Mouse (Mus musculus) hindbrain, embryonic 15.5 days (tissue): ENCODE results near the gene Pus3. TPM values are rescaled to one million over a fixed set of nuclear protein-coding genes. Genes with fewer than 3 reads are reported as not detected.

Experiments
- ATAC-seq: fragments of 200-750 bp; cut with Nextera tagmentation; 2 replicates; pipeline ENCODE4 v1.8.0; 2017; ENCODE audit warnings: low read depth, moderate number of reproducible peaks, moderate TSS enrichment; ENCODE audit not compliant: low FRiP score
- H3K27ac ChIP-seq: fragments of 300-500 bp; sonication (generic); replicated peaks from 2 replicates; pipeline ENCODE4 v1.5.1; 2015; ENCODE audit warnings: mild to moderate bottlenecking, inconsistent platforms
- H3K27me3 ChIP-seq: fragments of 300-500 bp; sonication (generic); 2 replicates; pipeline ENCODE4 v1.6.1; 2015; ENCODE audit warnings: control low read depth, inconsistent platforms
- H3K36me3 ChIP-seq: fragments of 300-500 bp; sonication (generic); 2 replicates; pipeline ENCODE4 v1.6.1; 2015; ENCODE audit warnings: control low read depth, inconsistent platforms
- H3K4me1 ChIP-seq: fragments of 300-500 bp; sonication (generic); replicated peaks from 2 replicates; pipeline ENCODE4 v1.6.1; 2015; ENCODE audit warnings: control low read depth, inconsistent platforms
- H3K4me2 ChIP-seq: fragments of 300-500 bp; sonication (generic); 2 replicates; pipeline ENCODE4 v1.6.1; 2015; ENCODE audit warnings: moderate library complexity, mild to moderate bottlenecking, inconsistent platforms
- H3K4me3 ChIP-seq: fragments of 300-500 bp; sonication (generic); 2 replicates; pipeline ENCODE4 v1.5.1; 2015; ENCODE audit warnings: mild to moderate bottlenecking, inconsistent platforms
- H3K9ac ChIP-seq: fragments of 300-500 bp; sonication (generic); 2 replicates; pipeline ENCODE4 v1.6.1; 2015; ENCODE audit warnings: inconsistent platforms
- H3K9me3 ChIP-seq: fragments of 300-500 bp; sonication (generic); 2 replicates; pipeline ENCODE4 v1.6.1; 2016; ENCODE audit warnings: control low read depth, inconsistent platforms
- WGBS: fragments of 180-500 bp; shearing (Covaris S2); methylation state at CpG from one replicate; pipeline ENCODE4 v1.1.7; 2015; 5-methylcytosine and 5-hydroxymethylcytosine counted together
- polyA plus RNA-seq: library from polyadenylated mRNA; unstranded; fragments of >200 nt; fragmentation: Nextera tagmentation; extraction: Ambion mirVana; gene quantifications from 2 replicates; pipeline ENCODE4 v1.2.1, GENCODE M21; 2015

Pus3 gene
- polyA plus RNA-seq, 1 experiment from 2014 or later: 15.6 TPM

DNA sequence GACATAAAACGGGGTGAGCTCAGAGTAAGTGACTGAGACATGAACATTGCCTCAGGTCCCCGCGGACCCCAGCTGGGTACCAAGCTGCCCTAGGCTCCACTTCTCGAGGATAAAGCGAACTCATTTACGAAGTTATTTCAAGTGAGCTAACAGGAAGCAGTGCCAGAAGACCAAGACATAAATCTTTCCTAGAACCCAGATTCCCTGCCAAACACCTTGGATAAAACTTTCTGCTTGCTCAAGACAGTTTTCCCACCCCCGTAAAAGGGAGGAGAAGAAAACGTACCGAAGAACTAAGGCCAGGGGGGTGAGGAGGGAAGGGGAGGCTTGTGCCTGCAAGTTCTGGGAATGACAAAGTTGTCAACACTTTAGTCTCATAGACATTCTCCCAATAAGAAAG is 25.1 kb upstream of the Pus3 start:
- Histone ChIP-seq H3K9ac (no peak overlapping the region), H3K27me3 (0 out of 2 replicates have a peak, but pooled peaks cover 9% of the 10 kb centered on the region), H3K4me1 (no peaks in the 10 kb centered on the region), H3K4me3 (no peak overlapping the region), H3K36me3 (no peaks in the 10 kb centered on the region), H3K27ac (no peak overlapping the region), H3K4me2 (no peak overlapping the region), H3K9me3 (no peaks in the 10 kb centered on the region)
- 84% methylated on average over 9 of the region's 9 CpGs for WGBS
- ATAC-seq: no peak

DNA sequence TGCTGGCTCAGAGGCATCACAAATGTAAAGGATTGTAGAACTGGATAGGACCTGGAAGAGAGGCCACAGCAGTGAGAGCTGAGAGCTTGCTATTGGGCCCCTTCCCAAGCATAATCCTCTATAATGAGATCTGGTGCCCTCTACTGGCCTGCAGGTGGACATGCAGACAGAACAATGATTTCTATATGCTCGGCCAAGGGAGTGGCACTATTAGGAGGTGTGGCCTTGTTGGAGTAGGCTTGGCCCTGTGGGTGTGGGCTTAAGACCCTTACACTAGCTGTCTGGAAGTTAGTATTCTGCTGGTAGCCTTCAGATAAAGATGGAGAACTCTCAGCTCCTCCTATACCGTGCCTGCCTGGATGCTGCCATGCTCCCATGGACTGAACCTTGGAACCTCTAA is 23.3 kb upstream of the Pus3 start:
- 8% methylated on average over 2 of the region's 2 CpGs for WGBS
- Histone ChIP-seq H3K4me1 (no peaks in the 10 kb centered on the region), H3K27ac (no peak overlapping the region), H3K27me3 (0 out of 2 replicates have a peak, but pooled peaks cover 9% of the 10 kb centered on the region), H3K4me3 (no peak overlapping the region), H3K9ac (no peak overlapping the region), H3K36me3 (no peaks in the 10 kb centered on the region), H3K4me2 (no peak overlapping the region), H3K9me3 (no peaks in the 10 kb centered on the region)
- ATAC-seq: peak; percentile 86

DNA sequence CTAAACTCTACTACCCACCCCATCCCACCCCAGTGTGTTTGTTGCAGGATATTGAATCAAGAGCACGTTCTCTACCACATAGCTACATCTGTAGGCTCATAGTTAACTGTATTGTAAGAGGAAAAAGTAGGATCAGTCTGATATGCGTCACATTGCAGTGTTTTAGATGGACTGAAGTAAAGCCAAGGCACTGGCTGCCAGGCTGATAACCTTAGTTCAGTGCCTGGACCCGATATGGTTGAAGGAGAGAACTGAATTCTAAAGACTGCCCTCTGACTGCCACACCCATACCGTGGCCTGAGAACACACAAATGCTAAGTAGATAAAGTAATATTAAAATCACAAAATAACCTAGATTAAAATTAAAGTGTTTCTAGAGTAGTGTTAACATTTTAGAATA is 22.5 kb upstream of the Pus3 start:
- no peak for ATAC-seq
- Histone ChIP-seq H3K27me3 (0 out of 2 replicates have a peak, but pooled peaks cover 9% of the 10 kb centered on the region), H3K4me2 (no peak overlapping the region), H3K36me3 (peaks cover 3% of the 10 kb centered on the region), H3K9ac (no peak overlapping the region), H3K9me3 (no peaks in the 10 kb centered on the region), H3K4me1 (no peaks in the 10 kb centered on the region), H3K4me3 (no peak overlapping the region), H3K27ac (no peak overlapping the region)
- 87% methylated on average over 4 of the region's 4 CpGs for WGBS

- Histone ChIP-seq H3K4me1 (no peaks in the 10 kb centered on the region), H3K9me3 (no peaks in the 10 kb centered on the region), H3K4me3 (no peak overlapping the region), H3K9ac (no peak overlapping the region), H3K27ac (no peak overlapping the region), H3K36me3 (peaks cover 22% of the 10 kb centered on the region), H3K27me3 (no peaks in the 10 kb centered on the region), H3K4me2 (no peak overlapping the region)
- no peak for ATAC-seq
- WGBS: 66% methylated on average over 13 of the region's 13 CpGs
These were observed 19.2 kb upstream of the Pus3 start for GRCm38 (mm10) chr9:35539001-35539750.

DNA sequence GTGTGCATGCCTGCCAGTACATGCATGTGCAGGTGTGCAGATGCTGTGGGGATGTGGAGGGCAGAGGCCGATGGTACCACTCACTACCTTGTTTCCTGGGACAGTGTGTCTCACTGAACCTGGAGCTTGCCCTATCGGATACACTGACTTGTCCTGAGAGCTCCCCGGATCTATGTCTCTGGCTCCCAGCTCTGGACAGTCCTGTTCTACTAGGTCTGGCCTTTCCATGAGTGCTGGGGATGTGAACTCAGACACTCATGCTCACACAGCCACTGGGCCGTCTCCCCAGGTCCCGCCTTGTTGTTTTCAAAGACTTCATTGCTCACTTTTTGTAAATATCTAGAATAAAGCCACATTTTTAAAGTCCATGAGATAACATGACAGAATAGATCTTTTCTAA is 17.4 kb upstream of the Pus3 start:
- peaks cover 36% of the 10 kb centered on the region for H3K36me3 ChIP-seq
- no peak overlapping the region for H3K4me2 ChIP-seq
- no peak overlapping the region for H3K4me3 ChIP-seq
- no peaks in the 10 kb centered on the region for H3K9me3 ChIP-seq
- 87% methylated on average over 5 of the region's 5 CpGs for WGBS
- H3K27me3 ChIP-seq: no peaks in the 10 kb centered on the region
- H3K9ac ChIP-seq: no peak overlapping the region
- no peaks in the 10 kb centered on the region for H3K4me1 ChIP-seq
- ATAC-seq: 0 out of 2 replicates have a peak, but pooled peaks have one; percentile 1
- H3K27ac ChIP-seq: no peak overlapping the region

DNA sequence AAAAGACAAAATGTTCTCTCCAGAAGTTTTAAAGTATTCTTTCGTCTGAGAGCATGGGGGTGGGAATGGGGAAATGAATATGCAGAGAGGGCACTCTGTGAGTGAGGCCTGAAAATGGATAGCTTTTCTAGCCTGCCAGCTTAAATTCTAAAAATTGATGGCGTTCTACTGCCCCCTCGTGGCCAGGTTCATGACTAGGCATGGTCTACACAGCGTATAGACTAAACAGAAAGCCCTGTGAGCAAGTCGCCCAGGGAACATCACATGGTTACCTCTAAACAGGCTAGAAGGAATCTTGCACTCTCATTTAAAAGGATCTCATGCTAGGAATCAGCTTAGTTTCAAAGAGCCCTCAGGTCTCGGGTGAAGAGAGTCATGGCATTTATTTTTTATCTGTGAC is 16.9 kb upstream of the Pus3 start:
- ATAC-seq: peak; percentile 79
- 7% methylated on average over 6 of the region's 6 CpGs for WGBS
- no peak overlapping the region for H3K4me2 ChIP-seq
- H3K9me3 ChIP-seq: no peaks in the 10 kb centered on the region
- no peak overlapping the region for H3K4me3 ChIP-seq
- no peaks in the 10 kb centered on the region for H3K4me1 ChIP-seq
- H3K27ac ChIP-seq: no peak overlapping the region
- no peak overlapping the region for H3K9ac ChIP-seq
- no peaks in the 10 kb centered on the region for H3K27me3 ChIP-seq
- peaks cover 38% of the 10 kb centered on the region for H3K36me3 ChIP-seq

GRCm38 (mm10) chr9:35541941-35542340 is 16.5 kb upstream of the Pus3 start:
- Histone ChIP-seq H3K4me2 (no peak overlapping the region), H3K9me3 (no peaks in the 10 kb centered on the region), H3K9ac (no peak overlapping the region), H3K27ac (no peak overlapping the region), H3K4me1 (no peaks in the 10 kb centered on the region), H3K27me3 (no peaks in the 10 kb centered on the region), H3K36me3 (peaks cover 43% of the 10 kb centered on the region), H3K4me3 (no peak overlapping the region)
- no peak for ATAC-seq
- WGBS: 73% methylated on average over 6 of the region's 6 CpGs

- no peaks in the 10 kb centered on the region for H3K4me1 ChIP-seq
- H3K9me3 ChIP-seq: no peaks in the 10 kb centered on the region
- 88% methylated on average over 14 of the region's 14 CpGs for WGBS
- no peak overlapping the region for H3K27ac ChIP-seq
- no peak for ATAC-seq
- no peak overlapping the region for H3K9ac ChIP-seq
- no peaks in the 10 kb centered on the region for H3K27me3 ChIP-seq
- no peak overlapping the region for H3K4me3 ChIP-seq
- peaks cover 46% of the 10 kb centered on the region for H3K36me3 ChIP-seq
- H3K4me2 ChIP-seq: no peak overlapping the region
These were observed 15.1 kb upstream of the Pus3 start for GRCm38 (mm10) chr9:35543099-35543860.

GRCm38 (mm10) chr9:35544666-35545065 is 13.7 kb upstream of the Pus3 start:
- WGBS: 49% methylated on average over 2 of the region's 2 CpGs
- peaks cover 48% of the 10 kb centered on the region for H3K36me3 ChIP-seq

DNA sequence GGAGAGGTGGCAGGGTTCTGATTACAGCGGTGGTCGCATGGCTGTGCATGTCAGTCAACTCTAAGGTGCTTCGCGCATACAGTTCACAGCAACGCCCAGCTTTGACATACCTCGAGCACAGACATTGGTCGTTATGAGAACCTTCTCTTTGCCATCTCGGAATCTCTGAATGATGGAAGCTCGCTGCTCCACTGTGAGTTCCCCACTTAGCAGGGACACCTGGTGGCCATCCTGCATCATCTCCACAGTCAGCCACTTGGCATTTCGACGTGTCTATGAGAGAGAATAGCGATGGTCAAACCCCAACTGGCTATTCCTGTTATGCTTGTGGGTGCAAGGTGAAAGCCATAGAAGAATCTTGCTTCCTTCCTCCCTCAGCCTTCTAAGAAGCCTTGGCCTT is 12.7 kb upstream of the Pus3 start:
- Histone ChIP-seq H3K27me3 (no peaks in the 10 kb centered on the region), H3K9ac (no peak overlapping the region), H3K9me3 (no peaks in the 10 kb centered on the region), H3K4me2 (no peak overlapping the region), H3K36me3 (peaks cover 48% of the 10 kb centered on the region), H3K4me3 (no peak overlapping the region), H3K4me1 (no peaks in the 10 kb centered on the region), H3K27ac (no peak overlapping the region)
- WGBS: 72% methylated on average over 12 of the region's 12 CpGs
- no peak for ATAC-seq

More at GRCm38 (mm10) chr9:35544666-35545065, 13.7 kb upstream of the Pus3 start:
- Histone ChIP-seq H3K4me2 (no peak overlapping the region), H3K27me3 (no peaks in the 10 kb centered on the region), H3K9ac (no peak overlapping the region), H3K27ac (no peak overlapping the region), H3K4me3 (no peak overlapping the region), H3K4me1 (no peaks in the 10 kb centered on the region), H3K9me3 (no peaks in the 10 kb centered on the region)
- no peak for ATAC-seq

- ATAC-seq: no peak
- no peaks in the 10 kb centered on the region for H3K4me1 ChIP-seq
- H3K4me3 ChIP-seq: no peak overlapping the region
- H3K9ac ChIP-seq: no peak overlapping the region
- H3K36me3 ChIP-seq: peaks cover 48% of the 10 kb centered on the region
- no peaks in the 10 kb centered on the region for H3K9me3 ChIP-seq
- no peaks in the 10 kb centered on the region for H3K27me3 ChIP-seq
- 88% methylated on average over 9 of the region's 9 CpGs for WGBS
- no peak overlapping the region for H3K27ac ChIP-seq
- no peak overlapping the region for H3K4me2 ChIP-seq
These were observed 11.7 kb upstream of the Pus3 start for GRCm38 (mm10) chr9:35546745-35547144.

GRCm38 (mm10) chr9:35548455-35548854 is 9.9 kb upstream of the Pus3 start:
- WGBS: 82% methylated on average over 9 of the region's 9 CpGs
- H3K4me2 ChIP-seq: no peak overlapping the region
- no peaks in the 10 kb centered on the region for H3K9me3 ChIP-seq
- ATAC-seq: no peak; the same call in 1 of the 2 replicates
- no peaks in the 10 kb centered on the region for H3K27me3 ChIP-seq
- H3K36me3 ChIP-seq: peaks cover 43% of the 10 kb centered on the region
- no peaks in the 10 kb centered on the region for H3K4me1 ChIP-seq
- H3K27ac ChIP-seq: no peak overlapping the region
- H3K9ac ChIP-seq: no peak overlapping the region
- no peak overlapping the region for H3K4me3 ChIP-seq
